In genomic region chr4:116052526-116053293, GRCm38 (mm10) we compare ENCODE assay signal across 8 mouse cellular contexts. TPM values are rescaled to one million over a fixed set of nuclear protein-coding genes. Genes with fewer than 3 reads are reported as not detected.
DNase-seq lines count a peak whose midpoint lies in the region; ATAC-seq and TF ChIP-seq lines count a peak whose summit lies in the region.

No protein-coding gene starts in this region.

- peak; percentile 52 for TF ChIP-seq CTCF in hindbrain, postnatal 0 days (IDR thresholded peaks at IDR 0.05; ENCODE audit: low read depth)

- H3K4me3 ChIP-seq in brown adipose tissue, adult 24 weeks (ENCODE audit: insufficient read depth, low read depth, low read length), result peak overlapping the region; percentile 83
- peak overlapping the region; percentile 69 for H3K4me3 ChIP-seq in forebrain, embryonic 10.5 days
- H3K4me3 ChIP-seq in hindbrain, postnatal 0 days (ENCODE audit: low read length), result peak overlapping the region; percentile 55
- peak overlapping the region; percentile 73 for H3K4me3 ChIP-seq in liver, embryonic 13.5 days (replicated peaks)
- H3K4me3 ChIP-seq in myocyte, result peak overlapping the region; percentile 62

- DNase-seq in layer of hippocampus, postnatal 10 days (ENCODE audit: low spot score in 2 of 2), result peak; percentile 22 to 37
- DNase-seq in layer of hippocampus, postnatal 14 days (ENCODE audit: low spot score in 2 of 2), result no peak
- peak; percentile 36 for DNase-seq in forebrain, embryonic 10.5 days (ENCODE audit: extremely low spot score, low spot score)
- peak; percentile 69 for DNase-seq in hindbrain, postnatal 0 days (ENCODE audit: low spot score)
- DNase-seq in liver, embryonic 13.5 days, result peak; percentile 22
- peak; percentile 69 for DNase-seq in thymus, postnatal 25 days

- WGBS in forebrain, embryonic 10.5 days, result 11% methylated on average over 22 of the region's 22 CpGs
- WGBS in hindbrain, postnatal 0 days, result 9% methylated on average over 22 of the region's 22 CpGs
- 10% methylated on average over 22 of the region's 22 CpGs for WGBS in liver, embryonic 13.5 days (ENCODE audit: insufficient replicate concordance)

- H3K79me2 ChIP-seq in myocyte (ENCODE audit: control insufficient read depth, insufficient read depth), result peaks cover 18% of the 10 kb centered on the region

- no peak for TF ChIP-seq POLR2A in myocyte (IDR thresholded peaks at IDR 0.05; ENCODE audit: insufficient read length, low read depth)

- H3K27me3 ChIP-seq in forebrain, embryonic 10.5 days (ENCODE audit: poor library complexity, severe bottlenecking), result no peaks in the 10 kb centered on the region
- H3K27me3 ChIP-seq in hindbrain, postnatal 0 days (ENCODE audit: insufficient read depth, low read length), result no peaks in the 10 kb centered on the region
- H3K27me3 ChIP-seq in liver, embryonic 13.5 days, result no peaks in the 10 kb centered on the region
- no peaks in the 10 kb centered on the region for H3K27me3 ChIP-seq in myocyte (ENCODE audit: control insufficient read depth, insufficient read depth, insufficient read length)

- H3ac ChIP-seq in myocyte (ENCODE audit: control insufficient read depth, insufficient read length), result peak overlapping the region; percentile 83

- H3K9me3 ChIP-seq in forebrain, embryonic 10.5 days, result no peaks in the 10 kb centered on the region
- H3K9me3 ChIP-seq in hindbrain, postnatal 0 days (ENCODE audit: low read length), result no peaks in the 10 kb centered on the region
- H3K9me3 ChIP-seq in liver, embryonic 13.5 days (replicated peaks), result no peaks in the 10 kb centered on the region

- peak; percentile 50 for ATAC-seq in hindbrain, postnatal 0 days
- peak; percentile 19; the same call in 1 of the 2 replicates for ATAC-seq in liver, embryonic 13.5 days (ENCODE audit: low read depth)

- H3K36me3 ChIP-seq in forebrain, embryonic 10.5 days (replicated peaks), result peaks cover 9% of the 10 kb centered on the region
- H3K36me3 ChIP-seq in hindbrain, postnatal 0 days (ENCODE audit: insufficient read depth, low read length), result no peaks in the 10 kb centered on the region
- 0 out of 2 replicates have a peak, but pooled peaks cover 5% of the 10 kb centered on the region for H3K36me3 ChIP-seq in liver, embryonic 13.5 days
- peaks cover 12% of the 10 kb centered on the region for H3K36me3 ChIP-seq in myocyte (ENCODE audit: control insufficient read depth, insufficient read depth)

- H3K4me1 ChIP-seq in brown adipose tissue, adult 24 weeks (ENCODE audit: control insufficient read depth, insufficient read depth, insufficient read length, low read length), result peaks cover 3% of the 10 kb centered on the region; the same call in 1 of the 2 replicates
- peaks cover 23% of the 10 kb centered on the region for H3K4me1 ChIP-seq in forebrain, embryonic 10.5 days
- H3K4me1 ChIP-seq in hindbrain, postnatal 0 days (ENCODE audit: insufficient read depth, low read length), result no peaks in the 10 kb centered on the region; the same call in 1 of the 2 replicates
- peaks cover 34% of the 10 kb centered on the region for H3K4me1 ChIP-seq in liver, embryonic 13.5 days (replicated peaks)

- peak overlapping the region; percentile 78 for H3K4me2 ChIP-seq in hindbrain, postnatal 0 days (ENCODE audit: low read depth, low read length)
- peak overlapping the region; percentile 93 for H3K4me2 ChIP-seq in liver, embryonic 13.5 days
- H3K4me2 ChIP-seq in myocyte (ENCODE audit: low read depth), result peak overlapping the region; percentile 99

- peak overlapping the region; percentile 93 for H3K27ac ChIP-seq in brown adipose tissue, adult 24 weeks (replicated peaks; ENCODE audit: low read depth, low read length)
- H3K27ac ChIP-seq in forebrain, embryonic 10.5 days, result peak overlapping the region; percentile 87
- H3K27ac ChIP-seq in hindbrain, postnatal 0 days, result peak overlapping the region; percentile 86
- peak overlapping the region; percentile 96 for H3K27ac ChIP-seq in liver, embryonic 13.5 days

- H3K9ac ChIP-seq in hindbrain, postnatal 0 days (replicated peaks; ENCODE audit: low read length), result peak overlapping the region; percentile 54
- peak overlapping the region; percentile 74 for H3K9ac ChIP-seq in liver, embryonic 13.5 days

TF ChIP-seq in myocyte, 11 proteins besides CTCF, POLR2A, EP300 and RAD21:
- TF ChIP-seq CEBPB (IDR thresholded peaks at IDR 0.05; ENCODE audit: insufficient read depth, poor library complexity, severe bottlenecking) (0 out of 2 replicates have a peak, but pooled peaks have one; percentile 22), SRF (IDR thresholded peaks at IDR 0.05; ENCODE audit: control insufficient read depth, insufficient read length, low read depth) (no peak)

RNA-seq across cellular contexts. Expression of gene Nsun4, which starts 1.0 kb away (rescaled TPM):
- 1 to 10 TPM; 8.1 to 8.2 TPM for total RNA-seq in layer of hippocampus, postnatal 10 days (2021)
- 10 to 100 TPM in 1 of 2 experiments, 1 to 10 TPM in 1; 9.0 to 10.8 TPM for total RNA-seq in layer of hippocampus, postnatal 14 days (2021)
- polyA plus RNA-seq in brown adipose tissue, adult 24 weeks (2012; ENCODE audit: insufficient read depth, insufficient read length, missing spikeins), result 22.6 and 35.3 TPM in 2 replicates
- polyA plus RNA-seq in forebrain, embryonic 10.5 days (2016; fragmentation: Nextera tagmentation; extraction: Ambion mirVana), result 17.3 and 18.0 TPM in 2 replicates
- total RNA-seq in hindbrain, postnatal 0 days (2014; rRNA removed), result 13.6 and 14.6 TPM in 2 replicates
- polyA plus RNA-seq in hindbrain, postnatal 0 days (2015; fragmentation: Nextera tagmentation; extraction: Ambion mirVana), result 10.4 TPM in 2 replicates
- 9.4 and 11.2 TPM in 2 replicates for polyA plus RNA-seq in liver, embryonic 13.5 days (2015; fragmentation: Nextera tagmentation; extraction: Ambion mirVana)
- 23.7 TPM for polyA plus RNA-seq in myocyte (2012; fragmentation: generic; extraction: Trizol)

RNA-seq across cellular contexts. Expression of gene Uqcrh, which starts 22.2 kb away (rescaled TPM):
- total RNA-seq in layer of hippocampus, postnatal 10 days (2021), result 100 to 1,000 TPM; 402 to 460 TPM
- 100 to 1,000 TPM; 428 to 464 TPM for total RNA-seq in layer of hippocampus, postnatal 14 days (2021)
- polyA plus RNA-seq in brown adipose tissue, adult 24 weeks (2012; ENCODE audit: insufficient read depth, insufficient read length, missing spikeins), result 4,457 and 5,170 TPM in 2 replicates
- 440 and 449 TPM in 2 replicates for polyA plus RNA-seq in forebrain, embryonic 10.5 days (2016; fragmentation: Nextera tagmentation; extraction: Ambion mirVana)
- 186 and 220 TPM in 2 replicates for total RNA-seq in hindbrain, postnatal 0 days (2014; rRNA removed)
- 559 and 586 TPM in 2 replicates for polyA plus RNA-seq in hindbrain, postnatal 0 days (2015; fragmentation: Nextera tagmentation; extraction: Ambion mirVana)
- 366 and 368 TPM in 2 replicates for polyA plus RNA-seq in liver, embryonic 13.5 days (2015; fragmentation: Nextera tagmentation; extraction: Ambion mirVana)
- polyA plus RNA-seq in myocyte (2012; fragmentation: generic; extraction: Trizol), result 835 TPM

RNA-seq across cellular contexts. Expression of gene Lrrc41, which starts 22.4 kb away (rescaled TPM):
- total RNA-seq in layer of hippocampus, postnatal 10 days (2021), result 10 to 100 TPM; 51.9 to 52.8 TPM
- 10 to 100 TPM; 46.9 to 49.4 TPM for total RNA-seq in layer of hippocampus, postnatal 14 days (2021)
- 23.3 and 24.1 TPM in 2 replicates for polyA plus RNA-seq in brown adipose tissue, adult 24 weeks (2012; ENCODE audit: insufficient read depth, insufficient read length, missing spikeins)
- polyA plus RNA-seq in forebrain, embryonic 10.5 days (2016; fragmentation: Nextera tagmentation; extraction: Ambion mirVana), result 61.8 and 68.1 TPM in 2 replicates
- 129 and 133 TPM in 2 replicates for total RNA-seq in hindbrain, postnatal 0 days (2014; rRNA removed)
- 60.2 and 61.9 TPM in 2 replicates for polyA plus RNA-seq in hindbrain, postnatal 0 days (2015; fragmentation: Nextera tagmentation; extraction: Ambion mirVana)
- polyA plus RNA-seq in liver, embryonic 13.5 days (2015; fragmentation: Nextera tagmentation; extraction: Ambion mirVana), result 28.5 and 32.5 TPM in 2 replicates
- 36.1 TPM for polyA plus RNA-seq in myocyte (2012; fragmentation: generic; extraction: Trizol)

RNA-seq across cellular contexts. Expression of gene Faah, which starts 35.0 kb away (rescaled TPM):
- total RNA-seq in layer of hippocampus, postnatal 10 days (2021), result 100 to 1,000 TPM in 1 of 2 experiments, 10 to 100 TPM in 1; 86.6 to 108 TPM
- 100 to 1,000 TPM; 123 to 126 TPM for total RNA-seq in layer of hippocampus, postnatal 14 days (2021)
- not detected in 2 replicates for polyA plus RNA-seq in brown adipose tissue, adult 24 weeks (2012; ENCODE audit: insufficient read depth, insufficient read length, missing spikeins)
- 1.9 and 2.3 TPM in 2 replicates for polyA plus RNA-seq in forebrain, embryonic 10.5 days (2016; fragmentation: Nextera tagmentation; extraction: Ambion mirVana)
- total RNA-seq in hindbrain, postnatal 0 days (2014; rRNA removed), result 17.6 and 48.1 TPM in 2 replicates
- 23.2 and 25.2 TPM in 2 replicates for polyA plus RNA-seq in hindbrain, postnatal 0 days (2015; fragmentation: Nextera tagmentation; extraction: Ambion mirVana)
- polyA plus RNA-seq in liver, embryonic 13.5 days (2015; fragmentation: Nextera tagmentation; extraction: Ambion mirVana), result 4.9 and 5.1 TPM in 2 replicates
- polyA plus RNA-seq in myocyte (2012; fragmentation: generic; extraction: Trizol), result 0.08 TPM

Comparison
In these comparisons a context has a peak if more than half of its experiments do, and no peak if none do; other contexts are left out.
1. DNase-seq: peak in layer of hippocampus, postnatal 10 days (2 of 2), forebrain, embryonic 10.5 days (single experiment), hindbrain, postnatal 0 days (single experiment), liver, embryonic 13.5 days (single experiment) and thymus, postnatal 25 days (single experiment); none in layer of hippocampus, postnatal 14 days (0 of 2).
2. Peak in every context shown above with its lines, with median percentiles within 50 percentile points of each other: H3K27ac ChIP-seq, H3K4me3 ChIP-seq and H3K4me2 ChIP-seq.